28 mouse cellular contexts compared by ENCODE assay signal in the genomic region with DNA sequence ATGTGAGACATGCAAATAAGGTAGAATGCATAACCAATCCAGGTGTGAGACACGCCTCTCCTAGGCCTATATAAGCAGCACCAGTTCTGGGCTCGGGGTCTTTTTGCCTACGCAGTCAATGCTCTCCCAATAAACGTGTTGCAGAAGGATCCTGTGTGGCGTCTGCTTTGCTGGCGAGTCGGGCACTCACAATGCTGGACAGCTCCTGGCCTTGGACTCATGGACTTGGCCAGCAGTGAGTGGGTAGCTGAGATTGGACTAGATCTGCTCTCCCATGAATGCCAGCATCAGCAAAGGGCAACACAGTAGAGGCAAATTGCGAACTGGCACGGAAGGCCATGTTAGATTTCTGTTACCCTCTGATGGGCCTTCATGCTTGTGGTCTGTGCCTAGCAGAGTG. TPM values are rescaled to one million over a fixed set of nuclear protein-coding genes. Genes with fewer than 3 reads are reported as not detected.
"Had no signal": no experiment of that assay in that cellular context is flagged by ENCODE, and none has a peak within 500 bp of the region (broad histone marks: within the 10 kb centered on the region; RNA-seq: fewer than 3 reads in every experiment).

No protein-coding gene starts in this region.

RNA-seq across cellular contexts. Expression of gene Vmn1r233, which starts 51.8 kb away (rescaled TPM):
- polyA plus RNA-seq: limb, embryonic 11.5 days; limb, embryonic 12.5 days; limb, embryonic 13.5 days; limb, embryonic 14.5 days; limb, embryonic 15.5 days; liver, adult 2 months; liver, embryonic 12.5 days; liver, embryonic 13.5 days; liver, embryonic 14.5 days; liver, embryonic 15.5 days; liver, embryonic 16.5 days; liver, postnatal 0 days; lung, adult 2 months; lung, embryonic 14.5 days; lung, embryonic 15.5 days; lung, embryonic 16.5 days; lung, postnatal 0 days; macrophage; midbrain, embryonic 10.5 days; midbrain, embryonic 11.5 days; midbrain, embryonic 12.5 days; midbrain, embryonic 13.5 days; midbrain, embryonic 14.5 days; midbrain, embryonic 15.5 days; midbrain, embryonic 16.5 days; midbrain, postnatal 0 days; neural tube, embryonic 11.5 days; neural tube, embryonic 12.5 days had no signal
